Mouse (Mus musculus): ENCODE results near the gene Ccdc3.

DNA sequence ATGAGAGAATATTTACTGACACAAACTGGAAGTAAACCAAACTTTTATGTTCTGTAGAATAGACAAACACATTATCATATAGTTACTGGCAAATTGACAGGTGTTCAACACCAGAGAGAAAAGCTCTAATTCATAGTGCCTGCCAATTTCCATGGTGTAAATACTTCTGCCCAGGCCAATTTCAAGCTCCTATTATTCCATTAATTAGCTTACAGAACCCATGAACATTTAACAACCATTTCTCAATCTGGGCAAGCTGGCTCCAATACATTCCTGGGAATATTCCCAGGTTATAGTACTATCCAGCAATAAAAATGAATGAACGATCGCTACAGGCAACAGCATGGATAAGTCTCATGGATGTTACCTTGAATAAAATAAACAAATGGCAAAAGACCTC, 124.7 kb downstream of the Ccdc3 start:
- no peak for TF ChIP-seq POLR2A (IDR thresholded peaks at IDR 0.05; ENCODE audit: low read depth, low read length)
- no peak for TF ChIP-seq CTCF (IDR thresholded peaks at IDR 0.05; ENCODE audit: extremely low read depth, insufficient read depth, insufficient read length, insufficient replicate concordance)
